Mouse (Mus musculus) right cerebral cortex, postnatal 10 days (tissue): ENCODE measurements around the gene Gm12184.
"Not testable (repeated sequence)": the region's sequence is repeated elsewhere in the genome, so short reads cannot be mapped to it uniquely, and the experiment has no call there.

Experiments used
- DNase-seq, 2 experiments: peaks; one replicate each; pipeline ENCODE4 v3.0.0; 2021; ENCODE audit warnings: low spot score in 2 of 2

The Gm12184 gene

DNA sequence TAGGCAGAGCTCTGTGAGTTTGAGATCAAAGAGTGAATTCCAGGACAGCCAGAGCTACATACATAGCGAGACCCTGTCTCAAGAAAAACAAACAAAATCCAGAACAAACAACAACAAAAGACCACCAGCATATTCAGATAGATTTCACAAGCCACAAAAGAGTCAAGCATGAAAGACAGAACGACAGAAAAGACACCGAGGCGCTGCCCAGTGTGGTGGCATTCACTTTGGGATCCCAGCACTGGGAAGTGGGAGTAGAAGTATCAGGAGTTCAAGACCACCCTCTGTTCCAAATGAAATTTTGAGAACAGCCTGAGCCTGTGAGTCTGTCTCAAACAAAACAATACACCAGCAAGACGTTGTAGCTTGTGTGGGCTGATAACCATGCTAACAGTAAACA lies 20.4 kb upstream of the Gm12184 start:
- no peak for DNase-seq

DNA sequence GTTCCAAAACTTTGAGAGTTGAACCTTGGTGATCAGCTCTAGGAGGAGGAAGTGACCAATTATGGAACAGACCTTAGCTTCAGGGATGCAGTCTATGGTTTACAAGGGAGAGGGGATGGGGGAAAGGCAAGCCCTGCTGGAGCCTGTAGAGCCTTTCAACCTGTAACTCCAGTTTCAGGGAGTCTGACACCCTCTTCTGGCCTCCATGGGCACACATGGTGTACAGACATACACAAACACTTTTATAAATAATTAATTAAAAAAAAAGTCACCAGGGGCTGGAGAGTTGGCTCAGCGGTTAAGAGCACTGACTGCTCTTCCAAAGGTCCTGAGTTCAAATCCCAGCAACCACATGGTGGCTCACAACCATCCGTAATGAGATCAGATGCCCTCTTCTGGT lies 19.9 kb upstream of the Gm12184 start:
- DNase-seq = not testable (repeated sequence)

DNA sequence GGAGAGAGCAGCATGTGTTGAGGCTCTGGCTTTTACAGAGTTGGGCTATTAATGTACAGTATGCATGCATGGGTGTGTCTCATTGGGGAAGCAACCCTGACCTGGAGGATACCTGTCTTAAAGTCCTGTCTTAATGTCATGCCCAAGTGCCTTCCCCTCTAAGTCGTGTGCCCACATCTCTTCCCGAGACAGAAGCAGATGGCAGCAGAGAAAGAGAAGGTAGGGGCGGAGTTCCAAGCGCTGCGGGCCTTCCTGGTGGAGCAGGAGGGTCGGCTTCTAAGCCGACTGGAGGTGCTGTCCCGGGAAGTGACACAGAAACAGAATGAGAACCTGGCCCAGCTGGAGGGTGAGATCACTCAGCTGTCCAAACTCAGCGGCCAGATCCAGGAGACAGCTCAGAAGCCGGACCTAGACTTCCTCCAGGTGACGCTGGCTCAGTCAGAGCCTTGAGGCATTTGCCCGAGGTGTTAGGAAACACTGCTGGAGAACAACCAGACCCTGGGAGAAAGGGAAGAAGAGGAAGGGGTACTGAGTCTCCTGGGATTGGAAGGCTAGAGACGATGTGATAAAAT lies 18.9 kb upstream of the Gm12184 start:
- no peak for DNase-seq

DNA sequence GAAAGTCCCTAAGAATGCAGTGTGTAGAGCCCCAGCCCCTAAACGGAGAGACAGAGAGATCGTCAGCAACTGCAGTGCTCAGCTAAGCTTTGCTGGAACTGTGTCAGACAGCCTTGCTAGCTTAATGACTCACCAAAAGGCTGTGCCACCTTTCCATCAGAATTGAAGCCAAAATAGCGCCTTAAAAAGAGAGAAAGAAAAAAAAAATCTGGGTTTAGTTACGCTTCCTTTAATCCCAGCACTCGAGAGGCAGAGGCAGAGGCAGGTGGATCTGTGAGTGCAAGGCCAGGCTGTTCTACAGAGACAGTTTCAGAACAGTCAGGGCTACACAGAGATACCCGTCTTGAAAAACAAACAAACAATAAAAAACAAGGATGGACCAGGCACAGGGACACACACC lies 17.9 kb upstream of the Gm12184 start:
- no peak for DNase-seq

DNA sequence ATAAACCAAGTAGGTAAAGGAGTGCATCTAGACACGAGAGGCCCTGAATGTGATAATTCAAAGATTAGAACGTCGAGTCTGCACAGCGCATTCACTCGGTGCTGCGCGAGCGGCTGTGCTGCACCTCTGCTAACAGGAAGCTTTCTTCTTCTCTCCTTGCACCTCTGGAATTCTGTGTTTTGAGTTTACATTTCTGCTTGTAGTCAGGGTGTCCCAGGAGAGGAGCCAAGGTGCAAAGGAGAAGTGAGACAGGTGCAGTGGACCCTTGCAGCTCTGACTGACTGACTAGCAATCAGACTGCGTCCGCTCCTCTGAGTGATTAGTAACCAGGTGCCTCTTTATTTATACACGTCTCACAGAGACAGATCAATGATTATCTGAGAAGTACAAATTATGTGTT lies 16.7 kb upstream of the Gm12184 start:
- DNase-seq = no peak

DNA sequence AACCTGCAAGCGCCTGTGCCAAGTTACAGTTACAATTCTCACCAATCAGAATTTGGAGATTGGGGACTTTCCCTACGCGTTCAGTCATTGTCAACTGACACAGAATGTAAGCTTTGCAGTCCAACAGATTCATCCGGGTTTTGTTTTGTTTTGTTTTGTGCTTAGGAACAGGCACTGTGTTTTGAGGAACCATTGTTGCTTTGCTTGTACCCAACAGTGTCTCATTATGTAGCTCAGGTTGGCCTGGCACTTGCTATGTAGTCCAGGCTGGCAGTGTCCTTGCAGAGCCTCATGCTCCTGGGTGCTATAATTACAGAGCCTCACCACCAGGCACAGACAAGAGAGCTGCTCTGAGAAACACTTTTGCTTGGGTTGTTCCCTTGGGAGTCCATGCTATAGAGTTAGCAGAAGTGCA lies 15.9 kb upstream of the Gm12184 start:
- DNase-seq = no peak

DNA sequence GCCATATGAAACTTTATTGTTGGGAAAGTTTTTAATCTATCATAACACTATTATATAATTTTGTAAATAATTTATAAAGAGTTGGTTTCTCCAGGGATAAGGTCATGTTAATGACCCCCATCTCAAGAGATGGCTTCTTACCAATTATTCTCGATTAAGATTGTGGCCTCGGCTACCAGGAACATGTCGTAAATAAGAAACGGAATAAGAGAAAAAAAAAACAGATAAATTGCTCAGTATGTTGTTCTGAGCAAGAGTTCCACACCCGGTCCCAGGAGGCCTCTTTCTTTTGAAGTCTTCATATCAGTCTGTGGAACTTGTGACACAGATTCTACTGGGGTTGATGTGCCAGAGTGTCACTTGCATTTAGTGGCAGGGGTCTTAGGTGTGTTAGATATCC lies 14.8 kb upstream of the Gm12184 start:
- no peak for DNase-seq

DNA sequence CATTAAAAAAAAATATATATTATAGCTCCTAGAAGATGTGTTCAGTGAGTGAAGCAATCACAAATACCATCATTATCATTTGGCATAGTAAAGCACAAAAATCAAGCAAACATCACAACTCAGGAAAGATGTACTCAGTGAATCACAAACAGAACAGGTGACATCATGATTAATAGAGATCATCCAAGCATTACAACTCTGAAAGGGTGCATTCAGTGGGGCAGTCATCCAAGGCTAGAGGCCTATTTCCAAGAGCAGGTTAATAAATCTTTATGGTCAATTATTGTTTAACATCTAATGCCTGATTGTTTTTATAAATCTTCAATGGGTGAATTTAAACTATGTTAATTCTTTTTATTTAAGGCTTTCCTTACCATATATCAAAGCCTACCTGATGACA lies 14.3 kb upstream of the Gm12184 start:
- no peak for DNase-seq

DNA sequence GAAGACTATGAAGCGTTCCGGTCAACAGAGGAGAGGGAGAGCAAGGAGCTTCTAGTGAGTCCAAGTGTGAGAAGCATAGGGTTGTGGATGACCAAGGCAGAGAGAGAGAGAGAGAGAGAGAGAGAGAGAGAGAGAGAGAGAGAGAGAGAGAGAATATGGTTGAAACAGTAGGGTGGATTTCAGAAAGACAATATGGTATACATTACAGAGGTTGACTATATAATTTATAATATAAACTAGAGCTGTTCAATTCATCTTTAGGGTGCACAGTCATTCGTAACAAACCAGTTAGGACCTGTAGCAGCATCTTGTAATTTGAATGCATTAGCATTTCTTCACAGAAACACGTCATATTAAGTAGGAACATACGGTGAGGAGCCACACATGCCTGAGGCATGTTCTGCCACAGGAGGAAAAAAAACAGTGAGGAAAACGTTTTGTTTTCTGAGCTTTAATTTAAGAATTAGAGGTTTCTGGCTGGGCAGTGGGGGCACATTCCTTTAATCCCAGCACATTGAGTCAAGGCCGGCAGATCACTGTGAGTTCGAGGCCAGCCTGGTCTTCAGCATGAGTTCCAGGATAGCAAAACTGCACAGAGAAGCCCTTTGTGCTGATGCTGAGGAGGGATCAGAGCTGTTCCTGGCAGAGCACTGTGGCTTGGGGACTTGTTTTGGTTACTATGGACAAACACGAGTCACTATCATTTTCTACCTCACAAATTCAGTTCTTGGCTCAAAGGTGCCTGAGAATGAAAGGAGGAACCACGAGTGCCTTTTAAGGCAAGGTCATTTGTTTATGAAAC lies 12.6 kb upstream of the Gm12184 start:
- DNase-seq = no peak

DNA sequence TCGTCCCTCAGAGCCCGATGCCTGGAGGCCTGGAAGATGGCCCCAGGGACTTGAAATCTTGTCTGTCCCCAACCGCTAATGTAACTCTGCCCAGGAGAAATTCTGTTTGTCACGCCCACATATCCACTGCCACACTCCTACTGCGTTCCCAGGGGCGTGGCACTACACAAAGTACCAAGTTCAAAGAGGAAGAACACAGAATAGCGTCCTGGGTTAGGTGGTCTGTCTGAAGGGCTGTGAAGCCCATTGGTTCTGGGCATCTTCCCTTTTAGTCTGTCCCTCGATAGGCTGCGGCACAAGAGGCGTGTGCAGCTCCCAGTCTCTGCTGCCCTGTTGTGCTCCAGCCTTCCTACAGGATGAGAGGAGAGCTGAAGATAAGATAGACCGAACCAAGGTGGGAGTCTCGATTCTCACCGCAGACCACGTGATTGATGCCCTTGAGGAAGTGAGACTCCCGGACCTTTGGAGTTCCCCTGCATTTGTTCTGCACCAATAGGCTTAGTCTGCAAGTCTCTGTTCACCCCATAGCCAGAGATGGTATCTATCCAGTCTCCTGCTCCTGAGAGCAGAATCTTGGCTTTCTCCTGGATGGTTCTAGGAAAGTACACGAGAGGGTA lies 11.8 kb upstream of the Gm12184 start:
- peak; percentile 30 to 35 for DNase-seq

DNA sequence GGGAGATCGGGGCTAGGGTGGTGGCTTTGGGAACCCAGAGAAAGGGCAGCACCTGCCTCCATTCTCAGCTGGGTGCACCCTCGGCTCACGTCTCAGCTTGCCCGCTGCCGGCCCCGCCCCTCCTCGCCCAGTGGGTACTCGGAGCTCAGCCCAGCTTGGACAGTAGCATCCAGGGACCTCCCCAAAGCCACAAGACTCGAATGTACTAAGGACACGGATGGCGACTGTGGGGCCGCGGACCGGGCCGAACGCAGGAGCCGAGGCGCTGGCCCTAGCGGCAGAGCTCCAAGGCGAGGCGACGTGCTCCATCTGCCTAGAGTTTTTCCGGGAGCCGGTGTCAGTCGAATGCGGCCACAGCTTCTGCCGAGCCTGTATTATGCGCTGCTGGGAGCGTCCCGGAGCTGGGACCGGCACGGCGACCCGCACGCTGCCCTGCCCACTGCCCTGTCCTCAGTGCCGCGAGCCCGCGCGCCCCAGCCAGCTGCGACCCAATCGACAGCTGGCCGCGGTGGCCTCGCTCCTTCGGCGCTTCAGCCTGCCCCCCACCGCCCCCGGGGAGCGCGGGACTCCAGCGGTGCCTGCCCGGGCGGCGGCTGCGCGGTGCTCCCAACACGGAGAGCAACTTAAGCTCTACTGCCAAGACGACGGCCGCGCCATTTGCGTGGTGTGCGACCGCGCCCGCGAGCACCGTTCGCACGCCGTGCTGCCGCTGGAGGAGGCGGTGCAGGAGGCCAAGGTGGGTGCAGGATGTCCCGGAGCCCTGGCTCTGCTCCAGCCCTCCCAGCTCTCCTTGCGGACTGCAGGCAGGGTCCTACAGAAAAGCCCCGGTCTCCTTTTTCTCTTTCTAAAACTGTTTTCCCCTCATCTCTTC lies 11.1 kb upstream of the Gm12184 start:
- DNase-seq = peak; percentile 68 to 69

DNA sequence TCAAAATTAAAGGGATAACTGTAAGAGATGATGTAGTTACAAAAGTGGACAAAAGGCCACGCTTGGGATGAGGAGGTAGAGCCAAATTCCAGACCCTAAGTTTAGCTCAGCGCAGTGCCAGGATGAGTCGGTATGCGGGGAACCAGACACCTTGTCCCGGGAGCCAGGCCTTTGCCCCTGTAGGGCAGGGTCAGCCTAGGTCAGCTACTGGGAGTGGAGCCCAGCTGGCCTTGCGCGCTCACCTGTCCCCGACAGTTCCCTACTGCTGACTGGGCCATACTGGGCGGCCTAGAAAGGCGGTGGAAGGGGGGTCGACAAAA lies 10.5 kb upstream of the Gm12184 start:
- DNase-seq = peak in 1 of 2 experiments; percentile 30

DNA sequence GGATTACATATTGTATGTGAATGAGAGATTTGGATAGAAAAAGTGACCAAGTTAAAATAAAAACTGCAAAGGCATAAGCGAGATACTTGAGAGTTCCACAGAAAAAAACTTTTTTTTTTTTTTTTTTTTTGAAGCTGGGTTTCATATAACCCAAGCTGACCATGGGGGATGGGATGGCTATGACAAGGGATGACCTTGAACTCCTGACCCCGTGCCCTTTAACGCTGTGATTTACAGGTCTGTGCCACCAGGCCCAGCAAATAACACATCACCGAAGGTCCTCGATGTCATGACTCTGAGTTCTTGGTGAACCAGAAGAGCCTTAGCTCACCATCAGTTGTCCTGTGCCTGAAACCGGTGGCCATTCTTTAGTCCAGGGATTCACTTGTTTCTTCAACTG lies 9.5 kb upstream of the Gm12184 start:
- DNase-seq = peak; percentile 34 to 39

DNA sequence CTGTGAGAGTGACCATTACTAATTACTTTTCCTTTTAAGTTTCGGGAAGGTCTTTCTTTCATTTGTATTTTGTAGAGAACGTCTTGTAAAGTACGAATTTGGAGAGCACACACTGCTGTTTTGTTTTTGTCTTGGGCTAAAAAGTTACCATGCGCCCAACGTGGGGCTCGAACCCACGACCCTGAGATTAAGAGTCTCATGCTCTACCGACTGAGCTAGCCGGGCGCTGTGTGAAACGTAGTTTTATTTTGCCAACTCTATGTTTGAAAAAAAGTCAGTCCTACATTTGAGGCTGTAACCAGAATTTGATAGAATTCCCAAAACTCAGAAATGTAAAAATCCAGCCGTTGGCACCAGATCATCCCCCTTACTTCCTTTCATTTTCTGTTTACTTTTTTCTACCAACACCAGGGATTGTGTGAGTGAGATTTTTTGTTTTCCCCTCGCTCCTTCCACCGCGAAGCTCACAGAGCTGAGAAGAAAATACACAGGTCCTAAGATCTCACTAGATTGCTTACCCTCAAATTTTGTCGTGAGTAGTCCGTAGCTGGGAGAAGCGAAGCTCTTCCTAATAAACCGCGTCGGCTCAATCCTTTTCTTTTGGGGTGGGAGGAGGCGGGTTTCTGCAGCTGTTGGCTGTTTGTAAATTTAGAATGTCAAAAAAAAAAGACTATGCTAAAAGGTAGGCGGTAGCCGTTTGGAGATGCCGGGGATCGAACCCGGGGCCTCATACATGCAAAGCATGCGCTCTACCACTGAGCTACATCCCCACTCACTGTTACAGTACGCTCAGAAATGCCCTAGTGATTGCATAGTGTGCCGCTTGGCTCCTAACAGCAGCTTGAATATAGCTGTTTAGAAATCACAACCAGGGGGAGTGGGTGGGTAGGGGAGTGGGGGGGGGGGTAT lies 7.5 kb upstream of the Gm12184 start:
- DNase-seq = peak; percentile 89 to 91

DNA sequence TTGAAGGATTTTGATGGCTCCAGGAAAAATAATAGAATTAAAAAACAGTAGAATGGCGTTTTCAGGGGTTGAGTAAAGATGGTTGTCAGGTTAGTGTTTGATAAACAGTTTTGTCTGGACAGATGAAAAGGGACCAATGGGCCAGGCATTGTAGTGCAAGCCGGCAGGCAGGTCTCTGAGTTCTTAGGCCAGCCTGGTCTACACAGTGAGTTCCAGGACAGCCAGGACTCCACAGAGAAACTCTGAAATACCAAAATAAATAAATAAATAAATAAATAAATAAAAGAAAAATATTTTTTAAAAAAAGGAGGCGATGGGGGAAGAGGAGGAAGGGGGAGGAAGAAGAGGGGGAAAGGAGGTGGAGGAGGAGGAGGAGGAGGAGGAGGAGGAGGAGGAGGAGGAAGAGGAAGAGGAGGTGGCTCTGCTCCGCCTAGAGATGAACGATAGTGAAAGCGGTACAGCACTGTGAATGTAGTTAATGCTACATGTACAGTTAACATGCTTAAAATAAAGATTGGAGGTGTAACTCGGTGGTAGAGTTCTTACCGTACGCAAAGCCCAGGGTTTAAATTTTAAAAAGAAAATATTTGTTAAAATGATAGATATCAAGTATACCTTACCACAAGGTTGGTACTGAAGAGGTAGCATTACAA lies 6.7 kb upstream of the Gm12184 start:
- no peak for DNase-seq

DNA sequence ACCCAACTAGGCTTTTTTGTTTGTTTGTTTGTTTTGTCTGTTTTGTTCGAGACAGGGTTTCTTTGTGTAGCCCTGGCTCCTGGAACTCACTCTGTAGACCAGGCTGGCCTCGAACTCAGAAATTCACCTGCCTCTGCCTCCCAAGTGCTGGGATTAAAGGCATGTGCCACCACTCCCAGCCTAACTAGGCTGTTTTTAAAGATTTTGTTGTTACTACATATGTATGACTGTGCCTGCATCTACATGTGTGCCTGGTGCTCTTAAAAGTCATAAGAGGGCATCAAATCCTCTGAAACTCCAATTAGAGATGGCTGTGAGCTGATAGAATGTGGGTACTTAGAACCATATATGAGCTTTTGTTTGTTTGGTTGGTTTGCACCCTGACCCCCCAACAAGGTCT lies 4.8 kb upstream of the Gm12184 start:
- no peak for DNase-seq

DNA sequence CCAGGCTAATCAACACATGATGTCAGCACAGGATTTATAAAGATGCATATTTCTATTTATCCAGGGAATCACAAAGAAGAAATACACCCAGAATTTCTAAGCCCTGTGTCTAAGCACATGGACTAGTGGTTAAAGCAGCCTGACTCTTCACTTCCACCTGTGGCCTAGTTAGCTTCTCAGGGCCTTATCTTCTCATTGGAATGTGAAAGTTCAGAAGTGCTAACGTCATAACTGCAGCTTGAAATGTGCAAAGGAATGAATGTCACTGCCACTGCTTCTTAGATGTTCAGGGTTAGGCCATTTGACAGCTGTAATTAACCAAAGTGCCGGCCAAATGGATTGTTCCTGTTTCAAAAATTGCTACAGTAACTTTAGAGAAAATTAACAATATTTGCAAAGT lies 3.8 kb upstream of the Gm12184 start:
- no peak for DNase-seq

DNA sequence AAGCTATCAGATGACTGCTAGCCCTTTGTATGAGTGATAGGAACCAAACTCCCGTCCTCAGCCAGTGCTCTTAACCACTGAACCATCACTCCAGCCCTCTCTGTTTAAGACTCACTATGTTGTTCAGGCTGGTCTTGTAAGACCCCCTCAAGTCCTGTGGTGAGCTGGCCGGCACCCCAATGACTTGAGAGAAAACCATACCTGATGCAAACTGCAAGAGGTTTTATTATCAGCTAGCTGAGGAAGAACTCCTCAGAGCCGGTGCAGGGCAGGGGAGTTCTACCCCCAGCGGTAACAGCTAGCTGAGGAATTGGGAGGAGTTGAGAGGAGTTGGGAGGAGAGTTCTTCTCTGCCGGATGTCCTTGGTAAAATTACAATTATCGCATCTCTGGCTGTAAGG lies 1.5 kb upstream of the Gm12184 start:
- DNase-seq = no peak

DNA sequence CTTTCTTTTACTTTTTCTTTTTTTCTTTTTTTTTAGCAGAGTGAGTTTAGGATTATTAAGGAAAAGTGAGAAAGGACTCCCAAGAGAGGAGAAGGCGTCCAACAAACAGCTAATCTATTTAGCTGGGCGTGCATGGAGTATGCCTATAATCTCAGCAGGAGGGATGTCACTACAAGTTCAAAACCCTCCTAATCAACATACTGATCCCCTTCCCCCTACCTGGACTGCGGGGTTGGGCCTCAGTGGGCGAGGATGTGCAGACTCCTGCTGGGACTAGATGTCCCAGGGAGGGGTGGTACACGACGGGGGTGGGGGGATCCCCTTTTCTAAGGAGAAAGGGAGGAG lies 269 bp upstream of the Gm12184 start:
- no peak for DNase-seq

DNA sequence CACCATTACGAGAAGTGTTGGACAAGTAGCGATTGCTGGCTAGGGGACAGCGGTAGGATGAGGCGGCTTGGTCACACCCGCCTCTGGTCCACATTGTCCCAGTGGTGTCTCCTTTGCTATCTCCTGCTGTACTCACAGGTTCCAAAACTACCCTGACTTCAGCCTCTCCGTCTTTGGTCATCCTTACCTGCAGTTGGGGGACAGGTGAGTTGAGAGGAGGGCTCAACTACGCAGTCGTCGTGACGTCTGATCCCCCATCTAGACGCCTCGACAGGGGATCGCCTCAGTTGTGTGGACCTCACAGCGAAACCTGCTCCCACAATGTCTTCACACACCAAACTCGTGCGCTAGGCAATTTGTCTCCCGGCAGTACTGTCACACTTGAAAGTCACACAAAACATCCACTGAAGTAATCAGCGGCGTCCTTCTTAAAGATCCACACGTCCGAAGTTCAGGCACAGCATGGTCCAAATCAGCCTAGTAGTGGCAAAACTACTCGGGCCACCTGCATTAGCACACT lies 2.1 kb downstream of the Gm12184 start:
- no peak for DNase-seq

DNA sequence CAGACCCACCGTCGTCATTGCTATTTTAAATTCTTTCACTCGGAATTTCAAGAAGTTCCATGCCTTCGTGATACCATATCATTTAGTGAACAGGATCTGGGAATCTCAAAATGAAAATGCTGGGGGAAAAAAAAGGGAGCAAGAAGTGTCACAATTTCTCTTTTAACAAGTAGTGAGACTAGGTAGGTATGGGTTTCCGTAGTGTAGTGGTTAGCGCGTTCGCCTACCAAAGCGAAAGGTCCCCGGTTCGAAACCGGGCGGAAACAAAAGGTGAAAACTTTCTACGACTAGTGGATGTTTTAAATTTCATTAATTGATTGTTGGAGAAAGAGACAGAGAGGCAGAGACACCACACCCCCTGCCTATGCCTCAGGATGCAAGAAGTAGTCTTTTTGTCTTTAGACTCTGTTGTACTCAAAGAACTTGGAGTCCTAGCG lies 2.9 kb downstream of the Gm12184 start:
- DNase-seq = peak; percentile 48 to 65
